Mouse (Mus musculus): ENCODE results near the gene Rabgap1l. TPM values are rescaled to one million over a fixed set of nuclear protein-coding genes. Genes with fewer than 3 reads are reported as not detected.

Rabgap1l gene
- polyA plus RNA-seq, 1 experiment from 2014 or later = 41.8 TPM

- 79% methylated on average over 2 of the region's 2 CpGs for WGBS
- no peak overlapping the region for H3K4me2 ChIP-seq (ENCODE audit: low read length)
- H3K27ac ChIP-seq (ENCODE audit: low read length) = no peak overlapping the region
- H3K9me3 ChIP-seq (replicated peaks; ENCODE audit: control insufficient read depth, low read length, poor library complexity, severe bottlenecking) = no peaks in the 10 kb centered on the region
- no peak overlapping the region for H3K9ac ChIP-seq (ENCODE audit: low read depth, low read length)
- H3K4me3 ChIP-seq (ENCODE audit: low read depth, low read length) = no peak overlapping the region
- H3K27me3 ChIP-seq (ENCODE audit: control insufficient read depth, insufficient read depth, low read depth, low read length) = no peaks in the 10 kb centered on the region
- no peaks in the 10 kb centered on the region for H3K4me1 ChIP-seq (ENCODE audit: control insufficient read depth, insufficient read depth, low read length)
- no peak for ATAC-seq
- H3K36me3 ChIP-seq (ENCODE audit: control insufficient read depth, insufficient read depth, low read length) = peaks cover 4% of the 10 kb centered on the region; the same call in 1 of the 2 replicates
These were observed 58.3 kb downstream of the Rabgap1l start for GRCm38 (mm10) chr1:160734743-160735142.

GRCm38 (mm10) chr1:160729944-160730343 lies 63.1 kb downstream of the Rabgap1l start:
- ATAC-seq = no peak

GRCm38 (mm10) chr1:160717742-160718141 lies 75.3 kb downstream of the Rabgap1l start:
- no peak overlapping the region for H3K27ac ChIP-seq (ENCODE audit: low read length)
- no peak overlapping the region for H3K4me2 ChIP-seq (ENCODE audit: low read length)
- no peaks in the 10 kb centered on the region for H3K36me3 ChIP-seq (ENCODE audit: control insufficient read depth, insufficient read depth, low read length)
- no peak overlapping the region for H3K9ac ChIP-seq (ENCODE audit: low read depth, low read length)
- no peaks in the 10 kb centered on the region for H3K9me3 ChIP-seq (replicated peaks; ENCODE audit: control insufficient read depth, low read length, poor library complexity, severe bottlenecking)
- 9% methylated on average over 3 of the region's 3 CpGs for WGBS
- no peaks in the 10 kb centered on the region for H3K4me1 ChIP-seq (ENCODE audit: control insufficient read depth, insufficient read depth, low read length)
- no peak overlapping the region for H3K4me3 ChIP-seq (ENCODE audit: low read depth, low read length)
- no peaks in the 10 kb centered on the region for H3K27me3 ChIP-seq (ENCODE audit: control insufficient read depth, insufficient read depth, low read depth, low read length)
- no peak for ATAC-seq

More at GRCm38 (mm10) chr1:160729944-160730343, 63.1 kb downstream of the Rabgap1l start:
- H3K4me1 ChIP-seq (ENCODE audit: control insufficient read depth, insufficient read depth, low read length) = no peaks in the 10 kb centered on the region
- no peak overlapping the region for H3K4me3 ChIP-seq (ENCODE audit: low read depth, low read length)
- H3K27me3 ChIP-seq (ENCODE audit: control insufficient read depth, insufficient read depth, low read depth, low read length) = no peaks in the 10 kb centered on the region
- peaks cover 4% of the 10 kb centered on the region; the same call in 1 of the 2 replicates for H3K36me3 ChIP-seq (ENCODE audit: control insufficient read depth, insufficient read depth, low read length)
- 86% methylated on average over 4 of the region's 4 CpGs for WGBS
- H3K27ac ChIP-seq (ENCODE audit: low read length) = no peak overlapping the region
- no peak overlapping the region for H3K4me2 ChIP-seq (ENCODE audit: low read length)
- no peak overlapping the region for H3K9ac ChIP-seq (ENCODE audit: low read depth, low read length)
- no peaks in the 10 kb centered on the region for H3K9me3 ChIP-seq (replicated peaks; ENCODE audit: control insufficient read depth, low read length, poor library complexity, severe bottlenecking)

- H3K4me1 ChIP-seq (ENCODE audit: control insufficient read depth, insufficient read depth, low read length) = no peaks in the 10 kb centered on the region
- no peaks in the 10 kb centered on the region for H3K27me3 ChIP-seq (ENCODE audit: control insufficient read depth, insufficient read depth, low read depth, low read length)
- H3K4me3 ChIP-seq (ENCODE audit: low read depth, low read length) = no peak overlapping the region
- no peaks in the 10 kb centered on the region for H3K9me3 ChIP-seq (replicated peaks; ENCODE audit: control insufficient read depth, low read length, poor library complexity, severe bottlenecking)
- ATAC-seq = peak; percentile 62
- no peak overlapping the region for H3K9ac ChIP-seq (ENCODE audit: low read depth, low read length)
- H3K36me3 ChIP-seq (ENCODE audit: control insufficient read depth, insufficient read depth, low read length) = no peaks in the 10 kb centered on the region
- H3K4me2 ChIP-seq (ENCODE audit: low read length) = no peak overlapping the region
- no peak overlapping the region for H3K27ac ChIP-seq (ENCODE audit: low read length)
These were observed 78.3 kb downstream of the Rabgap1l start for GRCm38 (mm10) chr1:160714685-160715084.

GRCm38 (mm10) chr1:160713887-160714286 lies 79.1 kb downstream of the Rabgap1l start:
- ATAC-seq = no peak
- WGBS = 91% methylated on average over 4 of the region's 4 CpGs
- Histone ChIP-seq H3K4me2 (ENCODE audit: low read length) (no peak overlapping the region), H3K4me3 (ENCODE audit: low read depth, low read length) (no peak overlapping the region), H3K27me3 (ENCODE audit: control insufficient read depth, insufficient read depth, low read depth, low read length) (no peaks in the 10 kb centered on the region), H3K36me3 (ENCODE audit: control insufficient read depth, insufficient read depth, low read length) (no peaks in the 10 kb centered on the region), H3K4me1 (ENCODE audit: control insufficient read depth, insufficient read depth, low read length) (no peaks in the 10 kb centered on the region), H3K9me3 (replicated peaks; ENCODE audit: control insufficient read depth, low read length, poor library complexity, severe bottlenecking) (no peaks in the 10 kb centered on the region), H3K27ac (ENCODE audit: low read length) (no peak overlapping the region), H3K9ac (ENCODE audit: low read depth, low read length) (no peak overlapping the region)

GRCm38 (mm10) chr1:160713383-160713782 lies 79.6 kb downstream of the Rabgap1l start:
- no peak for ATAC-seq
- H3K4me1 ChIP-seq (ENCODE audit: control insufficient read depth, insufficient read depth, low read length) = no peaks in the 10 kb centered on the region
- H3K27ac ChIP-seq (ENCODE audit: low read length) = no peak overlapping the region
- no peaks in the 10 kb centered on the region for H3K27me3 ChIP-seq (ENCODE audit: control insufficient read depth, insufficient read depth, low read depth, low read length)
- no peak overlapping the region for H3K4me2 ChIP-seq (ENCODE audit: low read length)
- H3K9me3 ChIP-seq (replicated peaks; ENCODE audit: control insufficient read depth, low read length, poor library complexity, severe bottlenecking) = no peaks in the 10 kb centered on the region
- no peaks in the 10 kb centered on the region for H3K36me3 ChIP-seq (ENCODE audit: control insufficient read depth, insufficient read depth, low read length)
- no peak overlapping the region for H3K4me3 ChIP-seq (ENCODE audit: low read depth, low read length)
- 98% methylated on average over 1 of the region's 1 CpGs for WGBS
- no peak overlapping the region for H3K9ac ChIP-seq (ENCODE audit: low read depth, low read length)

GRCm38 (mm10) chr1:160710539-160710938 lies 82.5 kb downstream of the Rabgap1l start:
- no peaks in the 10 kb centered on the region for H3K27me3 ChIP-seq (ENCODE audit: control insufficient read depth, insufficient read depth, low read depth, low read length)
- H3K4me1 ChIP-seq (ENCODE audit: control insufficient read depth, insufficient read depth, low read length) = no peaks in the 10 kb centered on the region
- H3K9ac ChIP-seq (ENCODE audit: low read depth, low read length) = no peak overlapping the region
- no peaks in the 10 kb centered on the region for H3K36me3 ChIP-seq (ENCODE audit: control insufficient read depth, insufficient read depth, low read length)
- no peak overlapping the region for H3K27ac ChIP-seq (ENCODE audit: low read length)
- ATAC-seq = no peak
- no peak overlapping the region for H3K4me3 ChIP-seq (ENCODE audit: low read depth, low read length)
- no peak overlapping the region for H3K4me2 ChIP-seq (ENCODE audit: low read length)
- no peaks in the 10 kb centered on the region for H3K9me3 ChIP-seq (replicated peaks; ENCODE audit: control insufficient read depth, low read length, poor library complexity, severe bottlenecking)

GRCm38 (mm10) chr1:160704596-160704995 lies 88.4 kb downstream of the Rabgap1l start:
- no peaks in the 10 kb centered on the region for H3K9me3 ChIP-seq (replicated peaks; ENCODE audit: control insufficient read depth, low read length, poor library complexity, severe bottlenecking)
- no peaks in the 10 kb centered on the region for H3K4me1 ChIP-seq (ENCODE audit: control insufficient read depth, insufficient read depth, low read length)
- H3K9ac ChIP-seq (ENCODE audit: low read depth, low read length) = no peak overlapping the region
- WGBS = 99% methylated on average over 2 of the region's 2 CpGs
- no peak overlapping the region for H3K27ac ChIP-seq (ENCODE audit: low read length)
- no peaks in the 10 kb centered on the region for H3K27me3 ChIP-seq (ENCODE audit: control insufficient read depth, insufficient read depth, low read depth, low read length)
- ATAC-seq = no peak
- no peak overlapping the region for H3K4me3 ChIP-seq (ENCODE audit: low read depth, low read length)
- no peak overlapping the region for H3K4me2 ChIP-seq (ENCODE audit: low read length)
- H3K36me3 ChIP-seq (ENCODE audit: control insufficient read depth, insufficient read depth, low read length) = peaks cover 6% of the 10 kb centered on the region

GRCm38 (mm10) chr1:160703813-160704212 lies 89.2 kb downstream of the Rabgap1l start:
- no peak for ATAC-seq
- WGBS = 98% methylated on average over 6 of the region's 6 CpGs
- no peaks in the 10 kb centered on the region for H3K27me3 ChIP-seq (ENCODE audit: control insufficient read depth, insufficient read depth, low read depth, low read length)

GRCm38 (mm10) chr1:160693094-160693447 lies 99.9 kb downstream of the Rabgap1l start:
- H3K4me2 ChIP-seq (ENCODE audit: low read length) = no peak overlapping the region
- H3K4me1 ChIP-seq (ENCODE audit: control insufficient read depth, insufficient read depth, low read length) = no peaks in the 10 kb centered on the region
- H3K27me3 ChIP-seq (ENCODE audit: control insufficient read depth, insufficient read depth, low read depth, low read length) = no peaks in the 10 kb centered on the region
- no peaks in the 10 kb centered on the region for H3K9me3 ChIP-seq (replicated peaks; ENCODE audit: control insufficient read depth, low read length, poor library complexity, severe bottlenecking)
- H3K9ac ChIP-seq (ENCODE audit: low read depth, low read length) = no peak overlapping the region
- no peaks in the 10 kb centered on the region for H3K36me3 ChIP-seq (ENCODE audit: control insufficient read depth, insufficient read depth, low read length)
- ATAC-seq = peak; percentile 87
- 69% methylated on average over 1 of the region's 1 CpGs for WGBS
- no peak overlapping the region for H3K4me3 ChIP-seq (ENCODE audit: low read depth, low read length)
- H3K27ac ChIP-seq (ENCODE audit: low read length) = no peak overlapping the region

More at GRCm38 (mm10) chr1:160703813-160704212, 89.2 kb downstream of the Rabgap1l start:
- H3K4me3 ChIP-seq (ENCODE audit: low read depth, low read length) = no peak overlapping the region
- H3K9me3 ChIP-seq (replicated peaks; ENCODE audit: control insufficient read depth, low read length, poor library complexity, severe bottlenecking) = no peaks in the 10 kb centered on the region
- no peak overlapping the region for H3K4me2 ChIP-seq (ENCODE audit: low read length)
- H3K4me1 ChIP-seq (ENCODE audit: control insufficient read depth, insufficient read depth, low read length) = no peaks in the 10 kb centered on the region
- no peak overlapping the region for H3K27ac ChIP-seq (ENCODE audit: low read length)
- peaks cover 6% of the 10 kb centered on the region for H3K36me3 ChIP-seq (ENCODE audit: control insufficient read depth, insufficient read depth, low read length)
- H3K9ac ChIP-seq (ENCODE audit: low read depth, low read length) = no peak overlapping the region

Data from midbrain, embryonic 16.5 days (tissue).